Mouse (Mus musculus) kidney, adult 18-20 months (tissue): Measurements from ENCODE around the gene Ddx24.

Experiments used
- DNase-seq: peaks from one replicate; pipeline ENCODE4 v3.0.0; 2021

Ddx24 gene

GRCm38 (mm10) chr12:103389348-103389727, 36.3 kb downstream of the Ddx24 start:
- DNase-seq = no peak

- peak; percentile 97 for DNase-seq
Observed at GRCm38 (mm10) chr12:103388505-103389347, 36.9 kb downstream of the Ddx24 start, which contains the start of gene Otub2. TSS of gene Otub2 (plus strand) at chr12:103388682.

GRCm38 (mm10) chr12:103380226-103380625, 45.4 kb downstream of the Ddx24 start:
- DNase-seq = no peak

GRCm38 (mm10) chr12:103376774-103377173, 48.9 kb downstream of the Ddx24 start:
- no peak for DNase-seq

GRCm38 (mm10) chr12:103376124-103376523, 49.5 kb downstream of the Ddx24 start:
- DNase-seq = no peak

GRCm38 (mm10) chr12:103373530-103374236, 51.9 kb downstream of the Ddx24 start:
- no peak for DNase-seq

GRCm38 (mm10) chr12:103371711-103372110, 53.9 kb downstream of the Ddx24 start:
- peak; percentile 64 for DNase-seq

- DNase-seq = no peak
Observed at GRCm38 (mm10) chr12:103370861-103371260, 54.8 kb downstream of the Ddx24 start.

- no peak for DNase-seq
Observed at GRCm38 (mm10) chr12:103368777-103369176, 56.9 kb downstream of the Ddx24 start.

GRCm38 (mm10) chr12:103368326-103368669, 57.3 kb downstream of the Ddx24 start:
- DNase-seq = no peak

- peak; percentile 68 for DNase-seq
Observed at GRCm38 (mm10) chr12:103367620-103368325, 57.9 kb downstream of the Ddx24 start.

- no peak for DNase-seq
Observed at GRCm38 (mm10) chr12:103367171-103367570, 58.5 kb downstream of the Ddx24 start.

GRCm38 (mm10) chr12:103362336-103362735, 63.3 kb downstream of the Ddx24 start:
- no peak for DNase-seq

- DNase-seq = no peak
Observed at GRCm38 (mm10) chr12:103361539-103362307, 63.9 kb downstream of the Ddx24 start.

- DNase-seq = no peak
Observed at GRCm38 (mm10) chr12:103360812-103361211, 64.8 kb downstream of the Ddx24 start.

- no peak for DNase-seq
Observed at GRCm38 (mm10) chr12:103358951-103359801, 66.5 kb downstream of the Ddx24 start.

GRCm38 (mm10) chr12:103358216-103358615, 67.4 kb downstream of the Ddx24 start:
- no peak for DNase-seq
